Mouse (Mus musculus) adrenal gland, postnatal 25 days (tissue): ENCODE results near the gene Fyn. TPM values are rescaled to one million over a fixed set of nuclear protein-coding genes. Genes with fewer than 3 reads are reported as not detected.

Experiments used
- DNase-seq: peaks from one replicate; pipeline ENCODE4 v3.0.0; 2021; ENCODE audit warnings: mixed read lengths
- long read RNA-seq: library from polyadenylated mRNA; stranded (forward); transcript quantifications from one replicate; pipeline ENCODE4 v2.0.0, GENCODE M21; 2021
- total RNA-seq: library from RNA; stranded (reverse); gene quantifications from 2 replicates; pipeline ENCODE4 v1.2.3, GENCODE M21; 2021

Gene Fyn
- total RNA-seq, result 47.7 and 49.6 TPM in 2 replicates
- long read RNA-seq, transcript Fyn-202 (14 exons, 3,528 nt), result major isoform, 39 of 62 reads
- long read RNA-seq, transcript Fyn-201 (14 exons, 3,562 nt), result minor isoform, 7 of 62 reads
- long read RNA-seq, partial matches to known transcripts, result 6 of 62 reads
- long read RNA-seq, other reads (novel, unspliced or antisense), result 10 of 62 reads

DNA sequence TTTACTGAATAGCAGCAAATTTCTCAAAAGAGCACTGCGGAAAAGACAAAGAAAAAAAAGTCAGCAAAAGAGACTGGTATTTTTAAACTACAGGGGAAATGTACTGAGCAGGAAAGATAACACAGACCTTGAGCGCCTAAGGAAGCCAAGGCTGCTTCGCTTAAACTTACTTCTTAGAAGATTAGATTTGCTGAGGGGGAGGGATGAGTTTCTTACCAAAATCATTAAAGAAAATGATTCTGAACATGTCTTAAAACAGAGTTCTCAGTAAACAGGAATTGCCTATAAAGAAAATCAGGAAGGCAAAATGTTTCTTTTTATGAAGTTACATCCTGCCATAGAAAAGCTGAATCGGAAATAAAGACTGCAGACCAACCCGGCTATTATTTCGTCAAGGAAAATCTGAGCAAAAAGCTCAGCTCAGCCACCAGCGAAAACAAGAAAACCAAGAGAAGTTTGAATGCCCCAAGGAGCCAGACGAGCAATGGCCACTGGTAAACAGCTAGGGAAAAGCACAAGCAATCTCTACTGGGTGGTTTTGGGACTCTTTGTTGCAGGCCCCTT, at the start of gene Fyn:
Fyn (plus strand) TSS at position 284 of the 564 bp plus-strand sequence.
- no peak for DNase-seq

DNA sequence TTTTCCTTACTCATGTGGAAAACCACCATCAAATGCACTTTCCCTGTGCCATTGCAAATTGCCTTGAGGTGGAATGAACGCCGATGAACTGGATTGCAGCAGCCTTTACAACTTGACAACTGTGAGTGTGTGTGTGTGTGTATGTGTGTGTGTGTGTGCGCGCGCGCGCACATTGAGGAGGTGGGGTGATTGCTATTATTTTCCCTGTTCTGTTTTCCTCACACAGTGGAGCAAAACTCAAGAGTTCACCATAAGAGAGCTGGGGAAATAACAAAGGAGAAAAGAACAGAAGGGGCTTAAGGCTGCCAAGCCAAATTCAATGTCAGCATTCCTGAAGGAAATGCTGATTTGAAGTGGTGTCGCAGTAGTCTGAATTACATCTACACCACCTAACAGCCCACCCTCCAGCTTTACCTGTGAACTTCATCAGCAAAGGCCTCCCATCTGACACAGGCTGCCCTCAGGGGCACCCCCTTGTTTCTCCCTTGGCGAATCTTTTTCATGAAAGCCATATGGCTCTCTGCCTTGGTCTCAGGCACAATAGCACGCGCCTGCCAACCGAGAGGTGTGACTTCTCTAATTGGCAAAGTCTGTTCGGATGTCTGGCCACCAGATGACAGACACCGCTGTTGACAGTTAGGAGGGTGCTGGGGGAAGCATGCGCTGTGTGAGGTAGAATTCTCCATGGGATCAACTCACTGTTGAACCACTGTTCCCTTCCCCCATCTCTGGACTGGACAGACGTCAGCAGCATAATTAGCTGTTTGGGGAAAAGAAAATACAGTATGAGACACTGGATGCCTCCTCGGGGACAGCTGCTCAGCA, 47.6 kb upstream of the Fyn start:
- DNase-seq, result no peak

DNA sequence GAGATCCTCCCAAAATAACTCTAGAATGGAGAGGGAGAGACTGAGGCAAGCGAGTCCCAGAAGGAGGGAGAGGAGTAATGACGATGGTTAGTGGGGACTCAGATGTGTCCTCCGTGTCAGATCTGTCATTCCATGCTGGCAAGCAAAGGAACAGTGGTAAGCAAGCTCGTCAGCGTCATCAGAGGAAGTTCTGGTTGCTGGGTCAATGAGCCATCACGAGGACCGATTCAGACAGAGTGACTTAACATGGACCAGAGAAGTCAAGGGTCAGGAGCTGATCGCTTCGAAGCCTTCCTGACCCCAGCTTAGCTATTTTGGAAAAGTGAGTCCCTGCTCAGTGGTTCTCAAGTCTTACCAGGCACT, 47.1 kb upstream of the Fyn start:
- no peak for DNase-seq

DNA sequence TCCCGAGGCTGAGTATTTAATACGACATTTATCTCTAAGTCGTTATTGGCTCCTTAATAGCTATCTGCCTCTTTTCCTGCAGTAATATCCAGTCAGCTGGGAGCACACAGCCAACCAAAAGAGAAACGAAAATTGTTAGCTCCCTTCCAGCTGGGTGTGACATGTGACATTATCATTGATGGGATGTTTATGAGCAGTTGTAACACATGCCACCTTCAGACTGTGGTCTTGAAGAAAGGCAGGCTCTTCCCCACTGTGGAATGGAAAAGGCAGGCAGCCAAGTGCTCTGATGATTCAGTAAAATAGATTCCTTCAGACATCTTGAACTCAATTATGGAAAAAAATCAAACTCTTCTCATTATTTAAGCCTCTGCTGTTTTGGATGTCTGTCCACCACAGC, 46.5 kb upstream of the Fyn start:
- DNase-seq, result no peak

DNA sequence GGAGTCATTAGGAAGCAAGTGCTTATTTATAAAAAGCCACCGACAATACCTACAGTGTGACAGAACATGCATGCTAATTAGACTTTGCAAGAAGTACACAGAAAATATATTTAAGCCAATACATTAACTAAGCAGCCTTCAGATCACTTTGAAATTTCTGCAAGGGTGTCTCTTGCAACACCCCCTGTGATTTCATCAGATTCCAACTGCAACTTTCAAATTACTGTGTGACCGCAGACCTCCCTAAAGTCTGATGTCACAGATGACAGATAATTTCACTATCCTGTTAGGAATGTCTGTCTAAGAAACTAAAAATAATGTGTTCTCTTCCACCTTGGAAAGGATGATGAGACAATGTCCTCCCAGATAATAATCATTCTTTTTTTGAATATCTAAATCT, 44.4 kb upstream of the Fyn start:
- DNase-seq, result no peak

DNA sequence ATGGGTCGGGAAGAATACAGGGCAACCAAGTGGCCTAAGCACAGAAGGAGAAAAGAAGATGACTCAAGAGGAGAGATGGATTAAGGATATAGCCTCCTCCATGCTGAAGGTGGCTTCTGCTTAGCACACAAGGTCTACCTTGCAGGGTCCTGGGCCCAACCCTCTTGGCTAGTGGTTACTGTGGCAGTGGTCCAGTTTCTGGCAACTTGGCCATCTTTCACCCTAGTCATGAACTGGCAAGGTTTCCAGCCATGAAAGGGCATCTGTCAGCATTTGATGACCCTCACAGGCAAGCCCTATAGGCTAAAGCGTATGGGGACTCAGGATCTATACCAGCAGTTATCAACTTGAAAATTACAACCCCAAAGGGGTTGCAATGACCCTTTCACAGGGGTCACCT, 40.0 kb upstream of the Fyn start:
- DNase-seq, result no peak

DNA sequence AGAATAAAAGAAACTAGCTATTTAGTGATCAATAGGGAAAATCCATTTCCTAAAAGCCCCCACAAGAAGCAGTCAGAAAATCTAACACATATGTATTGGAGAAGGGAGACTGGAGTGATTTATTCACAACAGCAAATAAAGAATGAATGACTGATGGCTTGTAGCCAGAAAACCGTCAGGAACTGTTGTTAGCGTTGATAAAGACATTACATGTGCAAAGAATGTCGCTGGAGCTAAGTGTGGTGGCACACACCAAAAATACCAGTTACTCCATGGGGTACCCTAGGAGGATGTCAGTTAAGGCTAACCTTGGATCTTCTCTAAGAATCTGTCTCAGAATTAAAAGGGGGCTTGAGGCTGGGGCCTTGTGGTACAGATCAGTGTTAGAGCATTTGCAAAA, 34.3 kb upstream of the Fyn start:
- DNase-seq, result no peak

DNA sequence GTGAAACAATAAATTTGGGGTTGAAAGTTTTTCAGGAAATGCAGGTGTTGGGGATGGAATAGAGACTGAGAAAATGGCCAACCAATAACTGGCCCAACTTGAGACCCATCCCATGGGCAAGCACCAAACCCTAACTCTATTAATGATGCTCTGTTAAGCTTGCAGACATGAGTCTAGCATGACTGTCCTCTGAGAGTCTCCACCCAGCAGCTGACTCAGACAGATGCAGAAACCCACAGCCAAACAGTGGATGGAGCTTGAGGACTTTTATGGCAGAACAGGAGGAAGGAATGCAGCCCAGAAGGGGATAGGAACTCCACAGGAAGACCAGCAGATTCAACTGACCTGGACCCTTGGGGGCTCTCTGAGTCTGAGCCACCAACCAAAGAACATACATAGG, 32.8 kb upstream of the Fyn start:
- no peak for DNase-seq

DNA sequence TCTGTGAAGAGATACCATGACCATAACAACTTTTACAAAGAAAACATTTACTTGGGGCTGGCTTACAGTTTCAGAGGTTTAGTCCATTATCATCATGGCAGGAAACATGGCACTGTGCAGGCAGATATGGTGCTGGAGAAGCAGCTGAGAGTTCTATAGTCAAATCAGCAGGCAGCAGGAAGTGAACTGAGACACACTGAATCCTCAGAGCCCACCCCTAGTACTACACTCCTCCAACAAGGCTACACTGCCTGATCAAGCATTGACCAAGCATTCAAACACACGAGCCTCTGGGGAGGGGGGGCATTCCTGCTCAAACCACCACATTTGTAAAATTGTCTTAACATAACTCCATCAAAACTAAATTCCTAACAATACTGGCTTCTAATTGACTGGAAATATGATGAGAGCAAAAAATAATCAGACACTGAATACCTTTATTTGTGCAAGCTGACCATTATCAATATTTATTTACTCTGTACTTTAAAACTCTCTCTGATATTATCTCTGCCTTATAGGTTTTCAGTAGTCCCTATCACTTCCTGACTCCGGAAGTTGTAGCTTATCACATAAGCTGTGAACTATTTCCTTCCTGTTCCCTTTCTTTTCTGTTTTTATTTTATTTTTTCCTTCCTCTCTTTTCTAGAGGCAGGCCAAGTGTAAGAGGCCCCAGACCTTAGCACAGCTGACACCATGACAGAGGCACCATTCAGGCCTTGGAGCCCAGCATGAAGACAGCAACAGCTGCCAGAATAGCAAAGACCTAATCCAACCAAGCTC, 29.3 kb upstream of the Fyn start:
- no peak for DNase-seq

DNA sequence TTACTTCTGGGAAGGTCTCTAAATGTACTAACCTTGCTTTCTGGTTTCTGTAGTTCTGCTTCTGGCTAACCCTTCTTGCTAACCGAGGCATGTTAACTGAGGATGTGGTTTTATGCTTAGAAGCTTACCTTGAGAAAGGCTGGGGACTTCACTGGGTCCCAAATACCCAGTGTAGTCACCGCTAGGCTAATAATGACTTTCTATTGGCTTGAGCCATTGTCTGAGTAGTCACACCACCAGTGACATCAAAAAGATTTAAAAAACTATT, 28.8 kb upstream of the Fyn start:
- DNase-seq, result no peak

DNA sequence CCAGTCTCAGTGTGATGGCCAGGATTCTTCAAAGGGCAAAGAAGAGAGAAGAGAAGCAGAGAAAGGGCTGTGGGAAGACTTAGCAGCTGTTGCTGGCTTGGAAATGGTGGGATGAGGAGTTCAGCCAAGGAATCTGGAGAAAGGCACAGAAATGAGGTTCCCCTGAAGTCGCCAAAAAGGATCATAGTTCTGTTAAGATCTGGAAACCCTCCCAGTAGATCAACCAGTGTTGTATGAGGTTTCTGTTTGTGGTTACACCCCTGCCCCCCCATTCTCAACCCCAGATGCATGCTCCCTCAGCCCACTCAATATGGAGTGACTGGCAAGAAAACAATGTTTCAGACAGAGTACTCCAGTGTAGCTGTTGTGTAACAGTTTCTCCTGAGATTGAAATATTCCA, 25.1 kb upstream of the Fyn start:
- DNase-seq, result no peak

DNA sequence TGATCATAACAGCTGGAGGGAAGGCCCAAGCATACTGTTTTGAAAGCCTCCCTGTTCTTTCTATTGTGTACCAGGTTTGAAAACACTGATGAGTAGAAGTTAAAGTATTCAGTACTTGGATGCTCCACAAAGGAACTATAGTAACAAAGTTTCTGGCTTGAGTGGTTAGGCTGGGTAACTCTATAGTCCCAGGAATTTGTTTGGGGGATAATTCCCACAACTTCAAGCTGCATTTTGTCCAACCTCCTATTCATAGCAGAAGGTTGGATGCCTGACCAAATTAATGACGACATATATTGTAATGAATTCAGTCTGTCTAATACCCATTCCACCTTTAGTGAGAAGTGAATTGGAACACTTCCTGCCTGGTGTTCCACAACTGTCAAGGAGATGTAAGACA, 22.7 kb upstream of the Fyn start:
- DNase-seq, result no peak

DNA sequence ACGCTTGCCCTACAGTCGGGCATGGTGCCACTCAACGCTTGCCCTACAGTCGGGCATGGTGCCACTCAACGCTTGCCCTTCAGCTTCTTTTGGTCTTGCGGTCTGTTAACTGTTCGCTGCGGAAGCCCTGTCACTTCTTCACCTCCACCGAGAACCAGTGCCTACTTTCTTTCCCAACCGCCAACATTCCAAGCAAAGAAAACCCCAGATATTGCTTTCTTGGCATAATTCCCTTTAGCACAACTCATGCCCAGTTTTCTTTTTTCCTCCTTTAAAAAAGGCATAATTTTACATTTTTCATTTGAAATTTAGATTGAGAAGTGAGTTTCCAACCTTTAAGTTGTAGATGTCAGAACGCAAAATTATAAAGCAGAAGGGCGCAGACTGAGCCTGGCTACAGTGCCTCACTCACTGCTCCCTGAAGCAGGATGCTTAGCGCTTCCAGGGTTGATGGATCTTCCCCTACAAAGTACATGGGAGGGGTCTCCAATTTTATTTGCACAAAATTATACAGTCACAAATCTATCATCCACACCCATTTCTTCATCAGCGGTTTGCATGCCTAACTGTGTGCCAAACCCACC, 18.8 kb upstream of the Fyn start:
- no peak for DNase-seq

DNA sequence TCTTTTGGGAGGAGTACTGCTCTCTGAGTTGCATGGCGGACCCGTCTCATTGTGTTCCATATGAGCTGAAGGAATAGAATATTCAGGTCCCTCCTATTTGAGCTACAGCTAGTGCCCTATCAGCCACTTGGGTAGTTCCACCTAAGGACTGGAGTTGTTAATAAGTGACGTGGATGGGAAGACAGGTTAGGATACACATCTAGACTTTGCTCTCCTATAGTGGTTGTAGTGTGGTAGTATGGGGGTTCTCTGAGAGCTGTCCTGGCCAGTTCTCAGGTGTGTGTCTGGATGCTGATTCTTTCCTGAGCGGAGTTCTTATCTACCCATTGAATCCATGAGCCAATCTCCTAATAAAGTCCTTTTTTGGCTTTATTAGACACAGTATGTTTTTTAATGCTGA, 4.5 kb upstream of the Fyn start:
- no peak for DNase-seq

DNA sequence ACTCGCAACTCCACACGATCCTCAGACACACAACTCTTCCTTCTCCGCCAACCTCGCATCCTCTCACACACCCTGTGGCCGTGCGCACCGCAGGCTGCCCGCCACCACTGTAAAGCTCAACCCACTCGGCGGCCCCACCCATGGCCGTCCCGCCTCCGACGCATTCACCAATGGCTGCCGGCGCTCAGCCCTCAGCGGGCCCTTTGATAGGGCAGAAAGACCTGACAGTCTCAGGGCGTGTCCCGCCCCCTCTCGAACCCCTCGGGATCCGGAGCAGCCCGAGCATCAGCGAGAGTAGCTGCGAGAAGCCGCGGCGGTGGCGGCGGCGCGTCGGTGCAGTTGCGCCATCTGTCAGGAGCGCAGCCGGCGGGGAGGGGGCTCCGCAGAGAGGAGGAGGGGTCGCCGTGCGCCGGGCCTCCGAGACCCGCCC, 862 bp downstream of the Fyn start:
- peak; percentile 96 for DNase-seq

DNA sequence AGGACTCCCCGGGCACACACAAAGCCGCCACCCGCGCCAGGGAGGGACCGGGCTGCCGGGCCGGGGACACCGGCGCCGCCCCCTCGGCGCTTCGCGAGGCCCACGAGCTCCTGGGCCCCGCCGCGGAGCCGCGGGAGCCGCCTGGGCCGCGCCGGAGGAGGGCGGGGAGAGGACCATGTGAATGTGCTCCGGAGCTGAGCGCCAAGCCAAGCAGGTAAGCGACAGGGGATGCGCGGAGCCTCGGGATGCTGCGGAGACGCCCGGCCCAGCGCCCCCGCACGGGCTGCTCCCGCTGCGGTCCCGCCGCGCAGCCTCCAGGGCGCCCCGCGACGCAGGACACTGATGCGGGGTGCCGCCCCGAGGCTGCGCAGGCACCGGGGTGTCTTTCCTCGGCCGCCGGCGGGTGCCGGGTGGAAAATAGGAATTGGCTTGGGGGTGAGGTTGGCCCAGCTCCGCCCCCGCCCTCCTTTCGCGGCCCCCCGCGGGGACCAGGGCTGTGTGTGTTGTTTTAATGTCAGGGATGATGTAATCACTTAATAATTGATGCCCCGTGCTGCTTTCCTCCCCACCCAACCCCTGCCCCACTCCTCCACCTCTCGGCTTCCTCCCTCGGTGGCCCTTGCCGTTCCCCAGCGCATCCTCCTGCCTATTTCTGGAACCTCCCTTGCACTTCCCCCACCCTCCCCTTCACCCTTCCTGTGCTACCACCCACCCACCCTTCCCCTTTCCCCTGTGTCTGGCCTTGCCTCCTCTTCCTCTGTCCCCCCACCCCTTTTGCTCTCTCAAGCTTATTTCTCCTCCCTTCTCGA, 1.5 kb downstream of the Fyn start:
- DNase-seq, result peak; percentile 60

DNA sequence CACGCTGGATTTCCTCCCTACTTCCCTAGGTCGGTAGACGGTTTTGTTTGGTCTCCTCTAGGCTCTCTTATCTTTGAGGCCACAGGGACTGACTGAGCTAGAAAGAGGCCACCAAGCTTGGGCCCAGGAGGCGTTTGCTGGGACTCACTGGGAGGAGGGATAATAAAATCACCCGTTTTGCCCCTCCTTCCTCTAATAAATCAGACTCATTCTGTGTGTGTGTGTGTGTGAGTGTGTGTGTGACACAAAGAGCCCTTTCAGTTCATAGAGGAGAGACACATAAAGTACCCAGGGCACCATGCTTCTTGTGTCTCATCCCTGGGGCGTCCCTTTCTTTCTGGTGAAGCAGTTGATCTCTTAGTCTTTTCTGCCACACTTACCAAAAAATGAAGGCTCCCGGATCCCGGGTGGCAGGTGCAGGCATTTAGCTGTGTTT, 2.1 kb downstream of the Fyn start:
- peak; percentile 46 for DNase-seq

DNA sequence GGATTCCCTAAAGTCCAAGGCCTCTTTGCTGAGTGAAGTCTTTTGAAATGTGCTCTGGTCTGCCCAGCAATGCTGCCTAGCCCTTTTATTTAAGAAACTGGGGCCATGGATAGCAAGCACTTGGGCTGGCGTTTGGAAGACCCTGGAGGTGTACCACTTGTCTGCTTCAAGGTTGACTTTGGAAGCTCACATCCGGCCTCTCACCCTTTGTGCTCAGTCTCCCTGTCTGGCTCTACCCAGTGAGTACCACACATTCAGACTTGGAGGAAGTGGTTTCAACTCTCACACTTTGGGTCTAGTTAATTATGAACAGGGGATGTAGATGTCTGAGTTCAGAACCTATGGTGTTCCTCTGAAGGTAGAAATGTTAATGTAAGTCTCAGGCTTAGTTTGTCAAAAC, 2.8 kb downstream of the Fyn start:
- DNase-seq, result peak; percentile 8

DNA sequence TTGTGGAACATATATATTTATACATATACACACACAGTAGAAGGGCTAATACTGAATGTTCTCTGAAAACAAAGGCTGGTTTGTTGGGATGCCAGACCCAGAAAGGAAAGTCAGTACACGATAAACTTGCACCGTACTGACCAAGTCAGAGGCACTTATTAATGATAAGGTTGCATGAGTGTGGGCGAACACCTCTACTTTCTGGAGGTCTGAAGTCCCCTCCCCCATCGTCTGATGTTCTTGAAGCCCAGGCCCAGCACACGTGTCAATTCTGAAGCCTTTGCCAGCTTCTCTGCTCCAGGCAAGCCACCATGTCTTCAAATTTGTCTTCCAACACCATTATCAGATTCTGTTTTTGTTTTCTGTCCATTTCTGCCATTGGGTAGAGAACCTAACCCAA, 3.3 kb downstream of the Fyn start:
- no peak for DNase-seq

DNA sequence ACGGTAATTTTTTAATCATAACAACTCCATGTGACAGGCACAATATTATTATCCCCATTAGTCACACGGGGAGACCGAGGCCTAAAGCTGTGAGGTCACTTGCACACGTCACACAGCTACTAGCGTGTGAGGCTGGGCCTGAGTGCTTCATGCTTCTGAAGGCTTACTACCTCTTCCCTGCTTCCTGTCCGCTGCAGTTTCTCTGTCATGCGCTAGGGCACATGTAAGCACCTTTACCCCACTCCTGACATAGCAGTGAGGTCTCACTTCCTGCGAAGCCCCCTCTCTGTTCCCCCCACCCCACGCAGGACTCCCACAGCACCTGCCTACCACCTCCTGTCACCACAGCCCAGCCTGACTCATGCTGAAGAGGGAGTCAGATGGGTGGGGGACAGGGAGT, 8.0 kb downstream of the Fyn start:
- DNase-seq, result no peak

DNA sequence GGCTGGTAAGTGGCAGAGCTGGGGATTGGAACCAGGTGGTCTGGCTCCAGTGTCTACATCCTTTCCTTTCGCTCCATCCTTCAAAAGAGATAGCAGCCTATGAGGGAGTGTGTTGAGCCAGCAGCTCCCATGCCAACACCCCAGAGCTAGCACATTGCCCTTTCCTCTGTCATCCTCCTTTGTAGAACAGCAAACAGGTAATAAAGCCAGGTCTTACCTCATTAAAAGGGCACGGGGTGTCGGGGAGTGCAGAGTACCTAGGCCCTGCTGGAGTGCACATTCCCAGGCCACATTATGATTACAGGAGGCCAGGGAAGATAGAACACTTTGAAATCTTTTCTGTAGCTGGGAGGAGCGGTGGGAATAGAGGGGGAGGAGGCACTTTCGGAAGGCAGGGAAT, 8.6 kb downstream of the Fyn start:
- no peak for DNase-seq

DNA sequence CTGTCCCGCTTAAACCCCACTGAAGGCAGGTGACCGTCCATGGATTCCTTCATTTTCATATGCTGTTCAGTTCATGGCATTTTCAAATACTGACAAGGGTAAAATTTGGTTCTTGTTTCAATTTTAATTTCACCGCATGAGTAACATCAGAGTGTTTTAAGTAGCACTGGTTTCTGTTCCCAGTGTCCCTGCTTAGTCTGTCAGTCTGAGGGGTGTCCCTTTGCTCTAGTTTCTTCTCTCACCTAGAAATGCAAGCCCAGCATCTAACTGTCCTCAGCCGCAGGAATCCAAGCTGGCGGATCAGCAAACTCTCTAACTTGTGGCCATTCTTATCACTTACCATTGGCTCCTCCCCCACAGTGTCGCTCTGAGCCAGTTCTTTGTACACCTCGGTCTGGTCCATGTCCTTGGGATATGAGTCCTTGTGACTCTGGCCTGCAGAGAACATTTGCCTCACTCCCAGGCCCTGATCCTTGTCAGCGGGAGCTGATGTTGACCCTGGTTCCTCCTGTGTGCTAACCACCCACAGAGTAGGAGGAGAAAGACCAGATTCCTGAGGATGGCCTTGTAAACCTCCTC, 9.5 kb downstream of the Fyn start:
- DNase-seq, result no peak
